Mouse (Mus musculus): ENCODE measurements around the gene Cpped1.

Cpped1 gene

GRCm38 (mm10) chr16:11757951-11758350, 151.3 kb downstream of the Cpped1 start:
- DNase-seq (ENCODE audit: low spot score) = no peak

- no peak for DNase-seq (ENCODE audit: low spot score)
Measured at GRCm38 (mm10) chr16:11757471-11757870, 151.8 kb downstream of the Cpped1 start.

GRCm38 (mm10) chr16:11756598-11757245, 152.5 kb downstream of the Cpped1 start:
- no peak for DNase-seq (ENCODE audit: low spot score)

- DNase-seq (ENCODE audit: low spot score) = no peak
Measured at GRCm38 (mm10) chr16:11755281-11756066, 153.8 kb downstream of the Cpped1 start.

- no peak for DNase-seq (ENCODE audit: low spot score)
Measured at GRCm38 (mm10) chr16:11754136-11754535, 155.1 kb downstream of the Cpped1 start.
